Mouse (Mus musculus) heart, postnatal 0 days (tissue): ENCODE data around the gene Odf3.

Experiments used
- CTCF ChIP-seq: IDR thresholded peaks from 2 replicates; pipeline ENCODE4 v1.5.1; 2016; ENCODE audit warnings: antibody characterized with exemption, control low read depth, low read depth
- EP300 ChIP-seq: IDR thresholded peaks from 2 replicates; pipeline ENCODE4 v1.6.1; 2016; ENCODE audit warnings: antibody characterized with exemption, low read depth

- TF ChIP-seq CTCF (no peak), EP300 (no peak)
Measured at GRCm38 (mm10) chr7:140812850-140813249, 34.8 kb upstream of the Odf3 start.
